Mouse (Mus musculus) E14TG2a.4 (cell line): ENCODE measurements at regions not wholly inside any gene's neighbourhood (a gene's known extent, or its start where the extent isn't known, plus 50 kb on each side); places are given as distances from the start of the nearest gene placed in this dataset.

Experiments used
- H3K27me3 ChIP-seq: 2 replicates; pipeline ENCODE4 v1.6.1; 2014; ENCODE audit warnings: low read length, control low read depth; ENCODE audit not compliant: insufficient read depth
- H3K36me3 ChIP-seq: 2 replicates; pipeline ENCODE4 v1.6.1; 2014; ENCODE audit warnings: low read length, control low read depth; ENCODE audit not compliant: insufficient read depth
- H3K4me1 ChIP-seq: replicated peaks from 2 replicates; pipeline ENCODE4 v1.6.1; 2014; ENCODE audit warnings: low read depth, low read length, control low read depth
- H3K4me3 ChIP-seq: replicated peaks from 2 replicates; pipeline ENCODE4 v1.5.1; 2014; ENCODE audit warnings: mild to moderate bottlenecking, low read length
- H3K9me3 ChIP-seq: 2 replicates; pipeline ENCODE4 v1.6.1; 2014; ENCODE audit warnings: low read length, control low read depth
- CTCF ChIP-seq: conservative IDR thresholded peaks from 2 replicates; pipeline ENCODE4 v1.5.1; 2014; ENCODE audit warnings: low read length
- NANOG ChIP-seq: IDR thresholded peaks from 2 replicates; pipeline ENCODE4 v1.6.1; 2014; ENCODE audit warnings: borderline replicate concordance, low read length, mixed read lengths
- POU5F1 ChIP-seq: IDR thresholded peaks from 2 replicates; pipeline ENCODE4 v1.6.1; 2014; ENCODE audit warnings: low read length, borderline replicate concordance

- TF ChIP-seq NANOG (no peak), CTCF (no peak), POU5F1 (no peak)
- peaks cover 15% of the 10 kb centered on the region; the same call in 1 of the 2 replicates for H3K27me3 ChIP-seq
- peaks cover 31% of the 10 kb centered on the region for H3K9me3 ChIP-seq
- no peaks in the 10 kb centered on the region for H3K36me3 ChIP-seq
- H3K4me3 ChIP-seq, result no peak overlapping the region
- H3K4me1 ChIP-seq, result no peaks in the 10 kb centered on the region
These were observed 55.2 kb upstream of the Ret start for GRCm38 (mm10) chr6:118252711-118253110.

DNA sequence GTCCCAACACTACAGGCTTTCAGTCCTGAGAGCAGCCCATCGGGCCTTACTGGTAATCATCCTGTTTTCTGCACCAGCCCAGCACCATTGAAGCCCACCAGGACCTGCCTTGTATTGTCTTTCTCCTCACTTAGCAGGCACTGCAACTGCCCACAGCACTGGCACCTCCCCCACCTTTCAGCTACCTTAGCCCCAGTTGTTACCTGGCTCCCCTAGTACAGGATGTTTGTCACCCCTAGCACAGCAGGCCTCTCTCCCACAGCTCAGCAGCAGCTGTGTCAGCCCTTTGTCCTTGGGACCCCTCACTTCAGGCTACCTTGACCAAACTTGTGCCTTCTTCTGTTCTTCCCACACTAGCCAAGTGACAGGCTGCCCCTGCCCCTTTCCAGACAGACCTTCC, 53.6 kb upstream of the Ret start:
- peaks cover 18% of the 10 kb centered on the region for H3K9me3 ChIP-seq
- peaks cover 15% of the 10 kb centered on the region; the same call in 1 of the 2 replicates for H3K27me3 ChIP-seq
- no peaks in the 10 kb centered on the region for H3K36me3 ChIP-seq
- TF ChIP-seq POU5F1, result no peak
- TF ChIP-seq CTCF, result no peak
- TF ChIP-seq NANOG, result no peak
- H3K4me3 ChIP-seq, result no peak overlapping the region
- no peaks in the 10 kb centered on the region for H3K4me1 ChIP-seq

DNA sequence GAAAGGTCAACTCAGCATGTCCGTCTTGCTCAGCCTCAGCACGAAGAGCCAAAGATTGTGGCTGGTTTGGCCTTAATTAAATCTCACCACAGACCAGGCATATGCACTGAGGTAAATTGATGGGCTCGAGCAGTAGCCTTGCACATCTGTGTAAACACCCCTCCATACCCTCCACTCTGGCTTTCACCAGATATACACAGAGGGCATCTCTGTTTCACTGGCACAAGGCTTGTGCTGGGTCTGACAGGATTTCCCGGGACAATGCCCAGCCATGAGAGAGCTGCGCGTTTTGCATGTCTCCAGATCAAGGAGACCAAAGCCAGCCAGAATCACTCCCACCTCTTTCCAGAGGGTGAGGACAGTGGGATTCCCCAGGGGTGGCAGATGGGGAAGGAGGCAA, 52.5 kb upstream of the Ret start:
- no peak overlapping the region for H3K4me3 ChIP-seq
- no peak for TF ChIP-seq POU5F1
- TF ChIP-seq CTCF, result no peak
- H3K4me1 ChIP-seq, result no peaks in the 10 kb centered on the region
- H3K27me3 ChIP-seq, result peaks cover 15% of the 10 kb centered on the region; the same call in 1 of the 2 replicates
- peaks cover 18% of the 10 kb centered on the region for H3K9me3 ChIP-seq
- no peaks in the 10 kb centered on the region for H3K36me3 ChIP-seq
